Mouse (Mus musculus) embryonic fibroblast, embryonic 13.5 days (primary cell): ENCODE data around the gene Bpifb6. TPM values are rescaled to one million over a fixed set of nuclear protein-coding genes. Genes with fewer than 3 reads are reported as not detected.

Source experiments
- H3K27ac ChIP-seq: 2 replicates; pipeline ENCODE4 v1.5.1; 2012; ENCODE audit warnings: low read length, control low read depth, inconsistent platforms; ENCODE audit not compliant: insufficient read depth
- H3K4me1 ChIP-seq: 2 replicates; pipeline ENCODE4 v1.6.1; 2011; ENCODE audit warnings: low read length; ENCODE audit not compliant: control insufficient read depth, insufficient read depth
- H3K4me3 ChIP-seq: 2 replicates; pipeline ENCODE4 v1.5.1; 2011; ENCODE audit warnings: mild to moderate bottlenecking, control low read depth, low read length; ENCODE audit not compliant: insufficient read depth
- CTCF ChIP-seq: IDR thresholded peaks from 2 replicates; pipeline ENCODE4 v1.5.1; 2011; ENCODE audit warnings: mild to moderate bottlenecking, control low read depth, low read length, moderate library complexity, borderline replicate concordance; ENCODE audit not compliant: insufficient read depth
- POLR2A ChIP-seq: IDR thresholded peaks from 2 replicates; pipeline ENCODE4 v1.6.1; 2011; ENCODE audit warnings: low read depth, mild to moderate bottlenecking, control low read depth, low read length, moderate library complexity
- polyA plus RNA-seq: library from polyadenylated mRNA; stranded (reverse); fragments of >200 nt; gene quantifications from 2 replicates; pipeline ENCODE4 v1.2.4, GENCODE M21; 2011; ENCODE audit warnings: low read depth; ENCODE audit not compliant: missing spikeins, insufficient read length

The Bpifb6 gene
- polyA plus RNA-seq, 1 experiment = not detected

DNA sequence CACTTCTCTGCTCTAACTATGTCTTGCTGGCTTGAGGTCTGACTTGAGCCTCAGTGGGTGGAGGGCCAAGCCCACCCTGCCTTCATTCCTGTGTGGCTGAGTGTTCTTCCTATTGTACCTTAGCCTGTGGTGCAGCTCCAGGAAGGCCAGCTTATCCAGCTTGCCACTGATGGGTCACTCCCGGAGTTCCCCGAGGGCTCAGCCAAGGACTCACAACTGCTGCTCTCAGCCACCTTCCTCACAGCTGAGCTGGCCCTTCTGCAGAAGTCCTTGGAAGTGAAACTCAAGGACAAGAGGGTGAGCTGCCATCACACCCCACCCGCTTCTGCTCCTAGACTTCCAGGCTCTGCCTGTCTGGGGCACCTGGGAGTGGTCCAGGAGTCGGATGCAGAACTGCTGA lies 6.4 kb downstream of the Bpifb6 start:
- H3K4me3 ChIP-seq = no peak overlapping the region
- H3K27ac ChIP-seq = no peak overlapping the region
- no peak for TF ChIP-seq POLR2A
- no peak for TF ChIP-seq CTCF
- no peaks in the 10 kb centered on the region for H3K4me1 ChIP-seq

DNA sequence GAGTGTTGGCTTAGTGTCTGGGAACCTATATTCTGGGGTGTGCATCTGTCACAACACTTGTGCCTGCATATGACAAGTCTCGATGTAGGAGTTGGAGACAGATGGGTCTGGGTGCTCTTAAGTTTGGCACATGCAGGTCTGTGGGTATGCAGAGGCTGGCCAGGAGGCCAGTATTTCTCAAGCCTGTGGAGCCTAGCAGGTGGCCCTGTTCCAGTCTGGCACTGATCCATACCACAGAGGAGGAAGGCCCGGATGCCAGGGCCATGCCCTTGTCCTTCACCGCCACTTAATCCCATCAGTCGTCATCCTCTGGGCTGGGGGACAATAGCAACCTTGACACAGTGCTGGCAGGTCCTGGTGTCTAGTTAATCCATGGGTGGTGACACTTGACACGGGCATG lies 14.0 kb downstream of the Bpifb6 start:
- TF ChIP-seq CTCF (no peak), POLR2A (no peak)
- Histone ChIP-seq H3K4me1 (no peaks in the 10 kb centered on the region), H3K27ac (no peak overlapping the region), H3K4me3 (no peak overlapping the region)

DNA sequence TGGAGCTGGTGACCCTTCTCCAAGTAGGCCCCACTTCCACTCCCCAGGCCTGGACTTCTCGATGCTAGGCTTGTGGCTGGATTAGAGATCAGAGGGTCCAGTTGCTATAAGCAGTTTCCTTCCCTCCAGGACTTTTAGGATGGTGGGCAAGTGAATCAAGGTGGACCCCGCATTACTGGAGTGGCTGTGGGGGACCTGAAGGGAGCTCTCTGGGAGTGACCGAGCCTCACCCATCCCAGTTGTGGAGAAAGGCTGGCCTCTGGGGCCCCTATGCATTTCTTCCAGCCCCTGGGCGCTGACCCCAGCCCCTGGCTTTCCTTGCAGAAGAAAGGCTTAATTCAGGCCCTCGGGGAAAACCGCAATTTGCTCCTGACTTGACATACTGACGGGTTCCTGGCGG lies 17.7 kb downstream of the Bpifb6 start, which contains the start of gene Bpifb3:
TSS of gene Bpifb3 (plus strand) at position 301 of the 400 bp plus-strand sequence.
- TF ChIP-seq POLR2A = no peak
- no peak for TF ChIP-seq CTCF

DNA sequence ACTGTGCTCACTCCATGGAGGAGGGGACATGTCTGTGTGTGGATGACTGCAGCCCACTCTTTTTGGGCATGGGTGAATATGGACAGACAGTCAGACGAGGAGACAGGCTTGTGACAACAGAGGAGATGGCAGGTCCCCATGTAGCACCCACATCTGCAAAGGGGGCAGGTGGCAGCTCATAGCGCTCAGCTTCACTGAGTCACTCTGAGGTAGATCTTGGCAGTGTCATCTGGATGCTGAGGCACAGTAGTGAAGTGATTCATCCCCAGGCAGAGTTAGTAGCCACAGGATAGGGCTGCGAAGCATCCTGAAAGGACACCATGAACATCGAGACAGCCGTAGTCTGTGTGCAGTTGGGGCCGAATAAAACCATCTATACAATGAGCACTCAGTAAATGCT lies 21.1 kb downstream of the Bpifb6 start:
- Histone ChIP-seq H3K27ac (no peak overlapping the region), H3K4me3 (no peak overlapping the region), H3K4me1 (no peaks in the 10 kb centered on the region)
- no peak for TF ChIP-seq CTCF
- no peak for TF ChIP-seq POLR2A

More for the DNA sequence above, 17.7 kb downstream of the Bpifb6 start, which contains the start of gene Bpifb3:
- no peak within 1 kb of the TSS for H3K4me3 ChIP-seq
- no peak within 1 kb of the TSS for H3K27ac ChIP-seq
- H3K4me1 ChIP-seq = no peaks in the 10 kb centered on the region

GRCm38 (mm10) chr2:153929871-153930413 lies 29.8 kb downstream of the Bpifb6 start:
- Histone ChIP-seq H3K4me1 (no peaks in the 10 kb centered on the region), H3K27ac (no peak overlapping the region), H3K4me3 (no peak overlapping the region)
- TF ChIP-seq POLR2A = no peak
- TF ChIP-seq CTCF = peak; percentile 89; the same call in 1 of the 2 replicates

DNA sequence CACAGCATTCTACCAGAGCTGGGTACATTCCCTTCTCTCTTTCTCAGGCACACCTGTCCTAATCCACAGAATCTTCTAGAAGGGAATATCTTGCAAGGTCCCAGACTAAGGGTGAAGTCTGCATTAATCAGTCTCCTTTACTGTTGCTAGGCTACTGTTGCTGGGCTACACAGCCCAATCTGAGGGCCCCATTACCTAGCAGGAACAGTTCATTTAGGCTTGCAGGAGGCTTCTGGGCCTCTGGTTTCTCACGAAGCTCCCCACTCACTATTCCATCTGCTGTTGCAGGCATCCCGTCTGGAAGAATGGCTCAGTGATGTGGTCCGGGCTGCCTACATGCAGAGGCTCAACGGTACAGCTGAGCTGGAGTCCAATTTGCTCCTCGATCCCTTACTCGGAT lies 30.9 kb downstream of the Bpifb6 start:
- no peak overlapping the region for H3K27ac ChIP-seq
- H3K4me1 ChIP-seq = no peaks in the 10 kb centered on the region
- no peak overlapping the region for H3K4me3 ChIP-seq
- TF ChIP-seq CTCF (no peak), POLR2A (no peak)

DNA sequence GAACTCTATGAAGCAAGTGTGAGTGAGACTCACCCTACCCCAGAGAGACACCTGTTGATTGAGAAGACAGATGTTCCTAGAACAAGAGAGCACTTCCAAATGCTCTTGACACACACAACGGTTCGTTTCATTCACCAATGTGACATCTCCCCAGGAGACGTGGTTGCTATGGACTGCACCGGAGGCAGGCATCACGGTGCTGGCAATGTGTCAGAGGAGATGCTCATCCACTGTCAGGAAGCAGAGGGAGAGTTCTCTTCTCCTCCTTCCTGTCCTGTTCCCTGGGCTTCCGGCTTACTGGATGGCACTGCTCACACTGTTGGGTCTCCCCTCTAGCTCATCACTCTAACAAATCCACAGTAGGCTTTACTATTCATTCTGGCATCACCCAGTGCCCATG lies 33.1 kb downstream of the Bpifb6 start:
- TF ChIP-seq POLR2A = no peak
- TF ChIP-seq CTCF = no peak
- no peak overlapping the region for H3K4me3 ChIP-seq
- H3K4me1 ChIP-seq = no peaks in the 10 kb centered on the region
- H3K27ac ChIP-seq = no peak overlapping the region

GRCm38 (mm10) chr2:153935348-153935747 lies 35.2 kb downstream of the Bpifb6 start:
- no peak for TF ChIP-seq CTCF
- TF ChIP-seq POLR2A = no peak
- Histone ChIP-seq H3K4me1 (no peaks in the 10 kb centered on the region), H3K27ac (no peak overlapping the region), H3K4me3 (no peak overlapping the region)

- no peak within 1 kb of the TSS for H3K4me3 ChIP-seq
- no peak for TF ChIP-seq POLR2A
- no peak within 1 kb of the TSS for H3K27ac ChIP-seq
- H3K4me1 ChIP-seq = no peaks in the 10 kb centered on the region
Measured at GRCm38 (mm10) chr2:153937843-153938242, 37.7 kb downstream of the Bpifb6 start, which contains the start of gene Bpifb4. Gene Bpifb4, plus strand, starts transcription at chr2:153938212.

- H3K4me3 ChIP-seq = no peak overlapping the region
- H3K27ac ChIP-seq = no peak overlapping the region
- H3K4me1 ChIP-seq = no peaks in the 10 kb centered on the region
- TF ChIP-seq CTCF = peak; percentile 26; the same call in 1 of the 2 replicates
- TF ChIP-seq POLR2A = no peak
Measured at GRCm38 (mm10) chr2:153943537-153943936, 43.3 kb downstream of the Bpifb6 start.
